30 mouse cellular contexts compared by ENCODE assay signal in the genomic region with DNA sequence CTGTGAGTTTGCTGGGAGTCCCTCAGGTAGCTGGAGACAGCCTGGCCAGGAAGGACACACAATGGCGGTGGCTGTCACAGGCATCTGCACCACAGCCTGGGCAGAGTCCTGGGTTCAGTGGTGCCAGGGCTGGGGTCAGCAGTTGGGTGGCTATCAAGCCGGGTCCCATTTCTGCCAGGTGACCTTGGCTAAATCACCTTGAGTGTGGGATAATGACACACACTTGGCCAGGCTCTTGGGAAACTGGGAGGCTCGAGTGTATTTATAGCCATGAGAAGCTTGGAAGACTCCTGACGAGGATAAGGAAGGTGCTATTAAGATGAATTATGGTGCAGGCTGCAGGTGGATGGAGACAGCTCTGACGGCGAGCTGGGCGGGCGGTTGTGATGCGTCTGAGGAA. TPM values are rescaled to one million over a fixed set of nuclear protein-coding genes. Genes with fewer than 3 reads are reported as not detected.
DNase-seq lines count a peak whose midpoint lies in the region.
"Had no signal": no experiment of that assay in that cellular context is flagged by ENCODE, and none has a peak within 500 bp of the region (broad histone marks: within the 10 kb centered on the region; RNA-seq: fewer than 3 reads in every experiment).

No protein-coding gene starts in this region.

- no peak overlapping the region for H3K4me3 ChIP-seq in heart, embryonic 10.5 days
- H3K4me3 ChIP-seq: forebrain, embryonic 15.5 days; heart, embryonic 12.5 days; heart, embryonic 15.5 days had no signal

- WGBS in heart, embryonic 10.5 days, result 73% methylated on average over 9 of the region's 9 CpGs

- no peak for DNase-seq in heart, embryonic 10.5 days (ENCODE audit: low spot score)
- no peak for DNase-seq in heart, postnatal 10 days
- DNase-seq in gastrocnemius, adult 8-10 months (ENCODE audit: low spot score in 2 of 2), result peak; percentile 48 to 83
- DNase-seq in gastrocnemius, postnatal 25 days, result peak; percentile 80
- peak; percentile 8 for DNase-seq in telencephalon, adult 2 months (ENCODE audit: low read depth, low spot score)
- DNase-seq in Muller cell, postnatal 12 days (ENCODE audit: inconsistent ontology term), result no peak
- no peak for DNase-seq in lung, postnatal 10 days
- DNase-seq in kidney, postnatal 4 days, result no peak
- DNase-seq: adrenal gland, adult 8-10 months; adrenal gland, postnatal 25 days; B cell, adult 2 months; cerebellum, adult 18-20 months; cerebellum, adult 9-10 months; cerebellum, postnatal 14 days; heart, adult 11 months; heart, postnatal 14 days; heart, postnatal 4 days; kidney, adult 18-20 months had no signal

- no peaks in the 10 kb centered on the region for H3K36me3 ChIP-seq in heart, embryonic 10.5 days
- H3K36me3 ChIP-seq: forebrain, embryonic 15.5 days; heart, embryonic 12.5 days; heart, embryonic 15.5 days had no signal

- intact Hi-C loops in heart, postnatal 10 days (cut with DNase I), result no loop called here

- H3K9me3 ChIP-seq in heart, embryonic 10.5 days, result no peaks in the 10 kb centered on the region
- H3K9me3 ChIP-seq: forebrain, embryonic 15.5 days; heart, embryonic 12.5 days; heart, embryonic 15.5 days had no signal

- peaks cover 10% of the 10 kb centered on the region for H3K4me1 ChIP-seq in heart, embryonic 10.5 days
- H3K4me1 ChIP-seq: forebrain, embryonic 15.5 days had no signal

- H3K27me3 ChIP-seq in heart, embryonic 10.5 days (ENCODE audit: insufficient read depth, poor library complexity, severe bottlenecking), result peaks cover 11% of the 10 kb centered on the region; the same call in 1 of the 2 replicates
- H3K27me3 ChIP-seq: forebrain, embryonic 15.5 days had no signal

- H3K27ac ChIP-seq in heart, embryonic 10.5 days, result peak overlapping the region; percentile 36; the same call in 1 of the 2 replicates
- H3K27ac ChIP-seq: forebrain, embryonic 15.5 days; heart, embryonic 15.5 days; hindbrain, embryonic 14.5 days; hindbrain, postnatal 0 days had no signal

RNA-seq across cellular contexts. Expression of gene Padi3, which starts 5.8 kb away (rescaled TPM):
- polyA plus RNA-seq in heart, embryonic 10.5 days (2016; fragmentation: Nextera tagmentation; extraction: Ambion mirVana), result 0.87 and 0.96 TPM in 2 replicates
- total RNA-seq in heart, postnatal 10 days (2021), result under 1 TPM; 0.12 TPM
- total RNA-seq in gastrocnemius, adult 8-10 months (2022), result 1 to 10 TPM in 2 of 4 experiments, under 1 TPM in 2; 0.74 to 2.0 (median 1.5) TPM
- total RNA-seq in gastrocnemius, postnatal 25 days (2021), result 1 to 10 TPM; 1.8 to 3.1 TPM
- total RNA-seq: adrenal gland, adult 8-10 months; adrenal gland, postnatal 25 days; hindbrain, postnatal 0 days had no signal
- polyA plus RNA-seq: embryonic facial prominence, embryonic 11.5 days; forebrain, embryonic 11.5 days; forebrain, embryonic 15.5 days; hindbrain, embryonic 11.5 days; hindbrain, embryonic 14.5 days; inflammation-experienced regulatory T-cells, adult 6 months had no signal

RNA-seq across cellular contexts. Expression of gene Padi4, which starts 30.6 kb away (rescaled TPM):
- 1.9 and 2.9 TPM in 2 replicates for polyA plus RNA-seq in heart, embryonic 10.5 days (2016; fragmentation: Nextera tagmentation; extraction: Ambion mirVana)
- under 1 TPM; 0.40 to 0.48 TPM for total RNA-seq in heart, postnatal 10 days (2021)
- total RNA-seq in gastrocnemius, adult 8-10 months (2022), result not detected
- under 1 TPM; 0.10 to 0.11 TPM for total RNA-seq in gastrocnemius, postnatal 25 days (2021)
- total RNA-seq: CH12.LX; hindbrain, postnatal 0 days; MEL had no signal
- polyA plus RNA-seq: hindbrain, postnatal 0 days had no signal

RNA-seq across cellular contexts. Expression of gene Padi1, which starts 41.0 kb away (rescaled TPM):
- polyA plus RNA-seq in heart, embryonic 10.5 days (2016; fragmentation: Nextera tagmentation; extraction: Ambion mirVana), result 0.16 TPM in 2 replicates
- total RNA-seq in heart, postnatal 10 days (2021), result not detected
- total RNA-seq in gastrocnemius, adult 8-10 months (2022), result under 1 TPM in 1 of 4 experiments, not detected in 3; 0.07 TPM
- total RNA-seq in gastrocnemius, postnatal 25 days (2021), result under 1 TPM; 0.08 to 0.11 TPM
- total RNA-seq: adrenal gland, adult 8-10 months; adrenal gland, postnatal 25 days; heart, adult 8-10 months; heart, postnatal 14 days; heart, postnatal 4 days; hindbrain, postnatal 0 days had no signal
- polyA plus RNA-seq: forebrain, embryonic 11.5 days; forebrain, embryonic 15.5 days; hindbrain, embryonic 14.5 days; hindbrain, postnatal 0 days had no signal

Comparison
In these comparisons a context has a peak if more than half of its experiments do, and no peak if none do; other contexts are left out.
1. DNase-seq: peak in gastrocnemius, adult 8-10 months (2 of 2), gastrocnemius, postnatal 25 days (single experiment) and telencephalon, adult 2 months (single experiment); none in heart, embryonic 10.5 days (single experiment), heart, postnatal 10 days (0 of 2), Muller cell, postnatal 12 days (single experiment), lung, postnatal 10 days (single experiment) and kidney, postnatal 4 days (0 of 2).